Mouse (Mus musculus): ENCODE measurements around the gene Chmp6.

DNA sequence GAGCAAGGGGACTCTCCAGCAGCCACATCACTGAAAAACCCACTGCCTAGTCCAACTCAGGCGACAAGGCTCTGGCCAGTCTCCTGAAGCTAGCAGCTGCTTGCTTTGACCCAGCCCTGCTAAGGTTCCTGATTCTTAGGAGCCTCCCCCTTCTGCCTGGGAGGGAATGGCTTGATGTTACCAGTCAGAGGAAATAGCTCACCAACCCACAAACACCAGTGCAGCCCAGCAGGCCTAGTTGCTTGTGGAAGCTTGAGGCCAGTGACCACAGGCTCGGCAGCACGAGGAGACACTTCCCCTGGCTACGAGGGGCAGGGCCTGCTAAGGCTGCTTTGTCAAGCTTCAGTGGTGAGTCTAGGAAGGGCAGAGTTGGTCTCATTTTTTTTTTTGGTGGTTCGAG is 11.9 kb downstream of the Chmp6 start:
- no peak for TF ChIP-seq POLR2A (IDR thresholded peaks at IDR 0.05; ENCODE audit: borderline replicate concordance, insufficient read depth, low read length)
- TF ChIP-seq CTCF (IDR thresholded peaks at IDR 0.05; ENCODE audit: borderline replicate concordance, insufficient read depth, low read depth, low read length), result no peak
